Mouse (Mus musculus) neural tube, embryonic 14.5 days (tissue): ENCODE results near the gene AC161166.1. TPM values are rescaled to one million over a fixed set of nuclear protein-coding genes. Genes with fewer than 3 reads are reported as not detected.
"Not testable (repeated sequence)": the region's sequence is repeated elsewhere in the genome, so short reads cannot be mapped to it uniquely, and the experiment has no call there.

Experiments used
- ATAC-seq: fragments of 200-750 bp; cut with Nextera tagmentation; 2 replicates; pipeline ENCODE4 v1.8.0; 2017; ENCODE audit warnings: low read depth, mild to moderate bottlenecking, moderate TSS enrichment, moderate library complexity
- H3K27ac ChIP-seq: fragments of 300-500 bp; sonication (generic); 2 replicates; pipeline ENCODE4 v1.5.1; 2014; ENCODE audit warnings: low read depth, mild to moderate bottlenecking, control low read depth, low read length, moderate library complexity, mixed read lengths
- H3K27me3 ChIP-seq: fragments of 300-500 bp; sonication (generic); 2 replicates; pipeline ENCODE4 v1.6.1; 2014; ENCODE audit warnings: low read length; ENCODE audit not compliant: control insufficient read depth, insufficient read depth
- H3K36me3 ChIP-seq: fragments of 300-500 bp; sonication (generic); 2 replicates; pipeline ENCODE4 v1.6.1; 2014; ENCODE audit warnings: low read length, mixed read lengths; ENCODE audit not compliant: control insufficient read depth, insufficient read depth
- H3K4me1 ChIP-seq: fragments of 300-500 bp; sonication (generic); 2 replicates; pipeline ENCODE4 v1.6.1; 2014; ENCODE audit warnings: low read length; ENCODE audit not compliant: control insufficient read depth, insufficient read depth
- H3K4me2 ChIP-seq: fragments of 300-500 bp; sonication (generic); 2 replicates; pipeline ENCODE4 v1.6.1; 2014; ENCODE audit warnings: mild to moderate bottlenecking, low read depth, low read length, control low read depth
- H3K4me3 ChIP-seq: fragments of 300-500 bp; sonication (generic); 2 replicates; pipeline ENCODE4 v1.5.1; 2014; ENCODE audit warnings: low read depth, low read length, control low read depth, mixed read lengths
- H3K9ac ChIP-seq: fragments of 300-500 bp; sonication (generic); replicated peaks from 2 replicates; pipeline ENCODE4 v1.6.1; 2014; ENCODE audit warnings: low read depth, mild to moderate bottlenecking, control low read depth, low read length, mixed read lengths
- H3K9me3 ChIP-seq: fragments of 300-500 bp; sonication (generic); 2 replicates; pipeline ENCODE4 v1.6.1; 2016; ENCODE audit warnings: low read length; ENCODE audit not compliant: control insufficient read depth
- WGBS: fragments of 180-500 bp; shearing (Covaris S2); extraction: QIAGEN DNeasy Blood & Tissue Kit; methylation state at CpG from one replicate; pipeline ENCODE4 v1.1.7; 2014; 5-methylcytosine and 5-hydroxymethylcytosine counted together
- polyA plus RNA-seq: library from polyadenylated mRNA; unstranded; fragments of >200 nt; fragmentation: Nextera tagmentation; extraction: Ambion mirVana; gene quantifications from 2 replicates; pipeline ENCODE4 v1.2.1, GENCODE M21; 2014

The AC161166.1 gene
- polyA plus RNA-seq, 1 experiment from 2014 or later: 2.2 TPM

GRCm38 (mm10) chr7:24530062-24530931, 18.0 kb upstream of the AC161166.1 start, which contains the start of gene Irgq:
TSS of gene Irgq (plus strand) at chr7:24530689.
- peak within 1 kb of the TSS; percentile 90 for H3K27ac ChIP-seq
- H3K27me3 ChIP-seq: no peaks in the 10 kb centered on the region
- under 1% methylated on average over 44 of the region's 44 CpGs for WGBS
- peak within 1 kb of the TSS; percentile 72 for H3K4me3 ChIP-seq
- H3K9ac ChIP-seq: peak within 1 kb of the TSS; percentile 96
- H3K9me3 ChIP-seq: no peaks in the 10 kb centered on the region
- H3K4me2 ChIP-seq: peak within 1 kb of the TSS; percentile 96
- peaks cover 33% of the 10 kb centered on the region for H3K4me1 ChIP-seq
- peaks cover 9% of the 10 kb centered on the region for H3K36me3 ChIP-seq
- peak; percentile 95 for ATAC-seq

- no peak for ATAC-seq
- WGBS: 66% methylated on average over 11 of the region's 11 CpGs
Observed at GRCm38 (mm10) chr7:24529580-24529979, 17.3 kb upstream of the AC161166.1 start.

GRCm38 (mm10) chr7:24528861-24529260, 16.6 kb upstream of the AC161166.1 start:
- peaks cover 24% of the 10 kb centered on the region for H3K4me1 ChIP-seq
- peaks cover 7% of the 10 kb centered on the region for H3K36me3 ChIP-seq
- 94% methylated on average over 11 of the region's 11 CpGs for WGBS
- no peaks in the 10 kb centered on the region for H3K9me3 ChIP-seq
- no peak overlapping the region for H3K9ac ChIP-seq
- no peak overlapping the region for H3K27ac ChIP-seq
- H3K27me3 ChIP-seq: no peaks in the 10 kb centered on the region
- H3K4me3 ChIP-seq: no peak overlapping the region
- no peak overlapping the region for H3K4me2 ChIP-seq
- ATAC-seq: no peak

More at GRCm38 (mm10) chr7:24529580-24529979, 17.3 kb upstream of the AC161166.1 start:
- Histone ChIP-seq H3K4me1 (peaks cover 29% of the 10 kb centered on the region), H3K9me3 (no peaks in the 10 kb centered on the region), H3K27me3 (no peaks in the 10 kb centered on the region), H3K9ac (peak overlapping the region; percentile 72), H3K27ac (peak overlapping the region; percentile 90; the same call in 1 of the 2 replicates), H3K4me2 (peak overlapping the region; percentile 63), H3K4me3 (peak overlapping the region; percentile 72), H3K36me3 (peaks cover 9% of the 10 kb centered on the region)

- H3K4me1 ChIP-seq: peaks cover 9% of the 10 kb centered on the region
- H3K4me3 ChIP-seq: no peak overlapping the region
- H3K27me3 ChIP-seq: no peaks in the 10 kb centered on the region
- H3K4me2 ChIP-seq: no peak overlapping the region
- H3K27ac ChIP-seq: peak overlapping the region; percentile 57; the same call in 1 of the 2 replicates
- H3K9me3 ChIP-seq: no peaks in the 10 kb centered on the region
- WGBS: 88% methylated on average over 12 of the region's 12 CpGs
- ATAC-seq: no peak
- no peak overlapping the region for H3K9ac ChIP-seq
- H3K36me3 ChIP-seq: no peaks in the 10 kb centered on the region
Observed at GRCm38 (mm10) chr7:24525686-24526420, 13.6 kb upstream of the AC161166.1 start.

GRCm38 (mm10) chr7:24524978-24525377, 12.7 kb upstream of the AC161166.1 start:
- ATAC-seq: no peak
- no peak overlapping the region for H3K9ac ChIP-seq
- no peak overlapping the region for H3K27ac ChIP-seq
- H3K4me3 ChIP-seq: no peak overlapping the region
- WGBS: 86% methylated on average over 6 of the region's 6 CpGs
- H3K4me2 ChIP-seq: no peak overlapping the region
- no peaks in the 10 kb centered on the region for H3K36me3 ChIP-seq
- H3K4me1 ChIP-seq: peaks cover 9% of the 10 kb centered on the region
- no peaks in the 10 kb centered on the region for H3K27me3 ChIP-seq
- no peaks in the 10 kb centered on the region for H3K9me3 ChIP-seq

- H3K4me1 ChIP-seq: no peaks in the 10 kb centered on the region
- no peak overlapping the region for H3K27ac ChIP-seq
- H3K4me2 ChIP-seq: no peak overlapping the region
- no peaks in the 10 kb centered on the region for H3K9me3 ChIP-seq
- WGBS: 90% methylated on average over 6 of the region's 6 CpGs
- no peak for ATAC-seq
- H3K36me3 ChIP-seq: no peaks in the 10 kb centered on the region
- no peaks in the 10 kb centered on the region for H3K27me3 ChIP-seq
- H3K9ac ChIP-seq: no peak overlapping the region
- no peak overlapping the region for H3K4me3 ChIP-seq
Observed at GRCm38 (mm10) chr7:24523723-24524122, 11.5 kb upstream of the AC161166.1 start.

- WGBS: 62% methylated on average over 5 of the region's 5 CpGs
- Histone ChIP-seq H3K27ac (no peak overlapping the region), H3K36me3 (no peaks in the 10 kb centered on the region), H3K4me3 (no peak overlapping the region), H3K4me1 (no peaks in the 10 kb centered on the region), H3K27me3 (no peaks in the 10 kb centered on the region), H3K4me2 (no peak overlapping the region), H3K9me3 (no peaks in the 10 kb centered on the region), H3K9ac (no peak overlapping the region)
- no peak for ATAC-seq
Observed at GRCm38 (mm10) chr7:24522805-24523204, 10.6 kb upstream of the AC161166.1 start.

GRCm38 (mm10) chr7:24520054-24520453, 7.8 kb upstream of the AC161166.1 start:
- peaks cover 18% of the 10 kb centered on the region for H3K36me3 ChIP-seq
- 87% methylated on average over 9 of the region's 10 CpGs for WGBS
- H3K4me1 ChIP-seq, H3K27ac ChIP-seq, ATAC-seq, H3K27me3 ChIP-seq, H3K9ac ChIP-seq, H3K4me3 ChIP-seq, H3K9me3 ChIP-seq, H3K4me2 ChIP-seq: not testable (repeated sequence)

- H3K9ac ChIP-seq: no peak overlapping the region
- no peaks in the 10 kb centered on the region for H3K9me3 ChIP-seq
- no peaks in the 10 kb centered on the region for H3K27me3 ChIP-seq
- H3K4me1 ChIP-seq: no peaks in the 10 kb centered on the region
- no peak overlapping the region for H3K4me2 ChIP-seq
- WGBS: 58% methylated on average over 3 of the region's 3 CpGs
- no peak for ATAC-seq
- peaks cover 27% of the 10 kb centered on the region for H3K36me3 ChIP-seq
- H3K27ac ChIP-seq: no peak overlapping the region
- no peak overlapping the region for H3K4me3 ChIP-seq
Observed at GRCm38 (mm10) chr7:24519130-24519529, 6.9 kb upstream of the AC161166.1 start.
